Mouse (Mus musculus) liver, embryonic 14.5 days (tissue): Measurements from ENCODE around the gene Polm. TPM values are rescaled to one million over a fixed set of nuclear protein-coding genes. Genes with fewer than 3 reads are reported as not detected.

ENCODE experiments used
- ATAC-seq: fragments of 200-750 bp; cut with Nextera tagmentation; 2 replicates; pipeline ENCODE4 v1.8.0; 2017; ENCODE audit warnings: moderate number of reproducible peaks, mild to moderate bottlenecking, moderate library complexity; ENCODE audit not compliant: insufficient read depth
- DNase-seq, 3 experiments: peaks; one replicate each; pipeline ENCODE4 v3.0.0-alpha.2; 2012 to 2013; ENCODE audit warnings: low read depth in 3 of 3, low spot score in 3 of 3
- H3K27ac ChIP-seq: fragments of 300-500 bp; sonication (generic); 2 replicates; pipeline ENCODE4 v1.5.1; 2014; ENCODE audit warnings: moderate library complexity, mild to moderate bottlenecking, control low read depth, inconsistent platforms
- H3K27me3 ChIP-seq: fragments of 300-500 bp; sonication (generic); 2 replicates; pipeline ENCODE4 v1.6.1; 2014; ENCODE audit warnings: mild to moderate bottlenecking, low read length, moderate library complexity; ENCODE audit not compliant: control insufficient read depth, insufficient read depth
- H3K36me3 ChIP-seq: fragments of 300-500 bp; sonication (generic); replicated peaks from 2 replicates; pipeline ENCODE4 v1.6.1; 2014; ENCODE audit warnings: low read depth; ENCODE audit not compliant: control insufficient read depth, insufficient read depth
- H3K4me1 ChIP-seq, 2 experiments: fragments of 200-500 bp in 1 of 2; fragments of 300-500 bp in 1 of 2; sonication (generic) in 1 of 2; replicated peaks; 2 replicates each; pipeline ENCODE4 v1.6.1; 2012 to 2014; ENCODE audit warnings: antibody characterized with exemption in 1 of 2, inconsistent platforms in 1 of 2, low read length in 1 of 2; ENCODE audit not compliant: control insufficient read depth in 2 of 2, insufficient read depth in 2 of 2
- H3K4me2 ChIP-seq: fragments of 300-500 bp; sonication (generic); 2 replicates; pipeline ENCODE4 v1.6.1; 2014; ENCODE audit warnings: low read depth, mild to moderate bottlenecking, control low read depth, moderate library complexity
- H3K4me3 ChIP-seq, 2 experiments: fragments of 200-500 bp in 1 of 2; fragments of 300-500 bp in 1 of 2; sonication (generic) in 1 of 2; 2 replicates each; pipeline ENCODE4 v1.5.1; 2012 to 2014; ENCODE audit warnings: low read depth in 2 of 2, low read length in 2 of 2, mild to moderate bottlenecking in 2 of 2, control low read depth in 1 of 2, inconsistent platforms in 1 of 2, moderate library complexity in 1 of 2; ENCODE audit not compliant: insufficient read depth in 1 of 2
- H3K9ac ChIP-seq: fragments of 300-500 bp; sonication (generic); replicated peaks from 2 replicates; pipeline ENCODE4 v1.6.1; 2014; ENCODE audit warnings: mild to moderate bottlenecking, control low read depth, moderate library complexity
- H3K9me3 ChIP-seq: fragments of 300-500 bp; sonication (generic); 2 replicates; pipeline ENCODE4 v1.6.1; 2016; ENCODE audit warnings: low read length, mixed read lengths; ENCODE audit not compliant: control insufficient read depth
- CTCF ChIP-seq: IDR thresholded peaks from 2 replicates; pipeline ENCODE4 v1.5.1; 2016; ENCODE audit warnings: antibody characterized with exemption, low read depth, control low read depth
- EP300 ChIP-seq: IDR thresholded peaks from 2 replicates; pipeline ENCODE4 v1.6.1; 2016; ENCODE audit warnings: antibody characterized with exemption, low read depth
- WGBS: fragments of 180-500 bp; shearing (Covaris S2); extraction: QIAGEN DNeasy Blood & Tissue Kit; methylation state at CpG from one replicate; pipeline ENCODE4 v1.1.7; 2014; ENCODE audit not compliant: insufficient replicate concordance; 5-methylcytosine and 5-hydroxymethylcytosine counted together
- polyA plus RNA-seq, 2 experiments: library from polyadenylated mRNA; depleted of rRNA in 1 of 2; stranded (reverse) in 1 of 2; unstranded in 1 of 2; fragments of >200 nt; fragmentation: Nextera tagmentation in 1 of 2; extraction: Ambion mirVana in 1 of 2; gene quantifications; 2 replicates each; pipeline versions ENCODE4 v1.2.1 to v1.2.3; 2012 to 2014

Polm gene
- polyA plus RNA-seq, 2 experiments: 1.5 to 4.1 TPM

GRCm38 (mm10) chr11:5789071-5789753, 48.6 kb downstream of the Polm start:
- ATAC-seq: no peak
- 31% methylated on average over 6 of the region's 6 CpGs for whole genome bisulfite sequencing

GRCm38 (mm10) chr11:5788056-5789014, 49.5 kb downstream of the Polm start, which contains the start of gene Dbnl:
Dbnl (plus strand) TSS chr11:5788488.
- under 1% methylated on average over 74 of the region's 74 CpGs for WGBS

More at GRCm38 (mm10) chr11:5789071-5789753, 48.6 kb downstream of the Polm start:
- TF ChIP-seq CTCF (peak; percentile 53), EP300 (no peak)
- Histone ChIP-seq H3K9ac (peak overlapping the region; percentile 96), H3K9me3 (no peaks in the 10 kb centered on the region), H3K4me3 (peak overlapping the region; percentile 75 to 82), H3K36me3 (peaks cover 9% of the 10 kb centered on the region), H3K4me1 (peaks cover 17 to 22% of the 10 kb centered on the region in 2 experiments), H3K27ac (peak overlapping the region; percentile 97), H3K4me2 (peak overlapping the region; percentile 99), H3K27me3 (no peaks in the 10 kb centered on the region)
- DNase-seq: peak in 1 of 3 experiments; percentile 49

GRCm38 (mm10) chr11:5787671-5788055, 50.2 kb downstream of the Polm start:
- DNase-seq: no peak
- WGBS: 17% methylated on average over 8 of the region's 8 CpGs
- Histone ChIP-seq H3K27ac (peak overlapping the region; percentile 97), H3K36me3 (peaks cover 2% of the 10 kb centered on the region; the same call in 1 of the 2 replicates), H3K9me3 (no peaks in the 10 kb centered on the region), H3K4me1 (peaks cover 20 to 24% of the 10 kb centered on the region in 2 experiments), H3K9ac (peak overlapping the region; percentile 88), H3K27me3 (no peaks in the 10 kb centered on the region), H3K4me3 (peak overlapping the region; percentile 65 to 75), H3K4me2 (peak overlapping the region; percentile 99)
- TF ChIP-seq CTCF: no peak
- no peak for TF ChIP-seq EP300
- no peak for ATAC-seq

More at GRCm38 (mm10) chr11:5788056-5789014, 49.5 kb downstream of the Polm start, which contains the start of gene Dbnl:
- Histone ChIP-seq H3K27ac (peak within 1 kb of the TSS; percentile 97), H3K9ac (peak within 1 kb of the TSS; percentile 96), H3K4me2 (peak within 1 kb of the TSS; percentile 99), H3K4me1 (peaks cover 17 to 22% of the 10 kb centered on the region in 2 experiments), H3K4me3 (peak within 1 kb of the TSS; percentile 75 to 82), H3K27me3 (no peaks in the 10 kb centered on the region), H3K9me3 (no peaks in the 10 kb centered on the region), H3K36me3 (peaks cover 2% of the 10 kb centered on the region; the same call in 1 of the 2 replicates)
- ATAC-seq: peak; percentile 96
- TF ChIP-seq EP300 (0 out of 2 replicates have a peak, but pooled peaks have one; percentile 17), CTCF (peak; percentile 97)
- peak; percentile 93 to 96 (median 95) for DNase-seq

- DNase-seq (no peak), ATAC-seq (no peak)
- Histone ChIP-seq H3K36me3 (no peaks in the 10 kb centered on the region), H3K4me3 (no peak overlapping the region), H3K27me3 (no peaks in the 10 kb centered on the region), H3K27ac (no peak overlapping the region), H3K4me2 (no peak overlapping the region), H3K4me1 (peaks cover 27 to 33% of the 10 kb centered on the region in 2 experiments), H3K9me3 (no peaks in the 10 kb centered on the region), H3K9ac (no peak overlapping the region)
- no peak for TF ChIP-seq CTCF
- TF ChIP-seq EP300: no peak
These were observed 52.1 kb downstream of the Polm start for GRCm38 (mm10) chr11:5785732-5786131.
